Mouse (Mus musculus) erythroblast, embryonic 14.5 days (primary cell): ENCODE measurements around the gene 1110004F10Rik.

Experiments
- GATA1 ChIP-seq: IDR thresholded peaks from 2 replicates; pipeline ENCODE4 v1.6.1; 2012; ENCODE audit warnings: low read length, inconsistent platforms, mixed read lengths
- TAL1 ChIP-seq: IDR thresholded peaks from 3 replicates; pipeline ENCODE4 v1.6.1; 2012; ENCODE audit warnings: low read length, inconsistent platforms, mixed read lengths

GRCm38 (mm10) chr7:116039538-116040466, 605 bp downstream of the 1110004F10Rik start:
- TF ChIP-seq GATA1 (no peak), TAL1 (no peak)
